Mouse (Mus musculus) cerebellum, postnatal 36 days (tissue): ENCODE data around the gene Tshr.
"Not testable (repeated sequence)": the region's sequence is repeated elsewhere in the genome, so short reads cannot be mapped to it uniquely, and the experiment has no call there.

Experiments used
- DNase-seq, 2 experiments: peaks; one replicate each; pipeline ENCODE4 v3.0.0; 2021 to 2022; ENCODE audit warnings: mixed read lengths in 2 of 2

Tshr gene

DNA sequence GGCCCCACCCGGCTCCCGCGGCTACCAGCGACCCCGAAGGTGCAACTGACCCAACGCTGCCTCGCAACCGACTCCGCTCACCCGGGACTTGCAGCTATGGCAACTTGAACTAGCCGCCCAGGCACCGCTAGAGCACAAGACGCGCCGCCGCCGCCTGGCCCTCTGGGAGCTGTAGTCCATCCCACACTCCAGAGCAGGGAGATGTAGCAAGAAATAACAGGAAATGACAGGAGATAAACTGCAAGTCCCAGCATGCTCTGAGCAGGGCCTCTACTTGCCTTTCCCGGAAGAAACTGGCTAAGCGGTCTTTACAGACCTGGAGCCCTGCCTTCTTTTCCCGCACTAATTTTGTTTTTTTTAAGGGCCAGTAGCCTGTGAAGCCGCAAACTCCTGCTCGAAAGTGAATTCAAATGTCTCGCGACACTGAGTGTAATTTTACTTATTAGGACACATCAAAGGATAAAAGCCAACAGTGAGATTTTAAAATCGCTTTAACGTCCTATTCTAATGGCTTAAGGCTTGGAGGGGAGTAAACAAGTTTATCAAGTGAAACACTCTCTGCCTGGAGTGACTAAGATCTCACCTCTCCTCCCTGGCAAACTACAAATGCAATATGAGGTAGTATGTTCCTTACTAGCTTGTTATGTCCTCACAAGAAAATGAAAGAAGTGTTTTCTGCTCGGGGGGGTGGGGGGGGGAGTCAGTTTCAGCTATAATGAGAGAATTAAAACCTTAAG is at the start of gene Tshr, which contains the start of gene Cep128:
Gene Tshr (plus strand): TSS at position 283 of the 737 bp plus-strand sequence.
Gene Cep128 (minus strand): TSS at position 129 of the 737 bp plus-strand sequence.
- peak; percentile 89 to 91 for DNase-seq

- not testable (repeated sequence) for DNase-seq
Measured at GRCm38 (mm10) chr12:91338656-91339055, 45.7 kb upstream of the Tshr start.

- no peak for DNase-seq
Measured at GRCm38 (mm10) chr12:91353783-91354182, 30.6 kb upstream of the Tshr start.

GRCm38 (mm10) chr12:91369173-91369572 is 15.2 kb upstream of the Tshr start:
- no peak for DNase-seq

- DNase-seq, result peak in 1 of 2 experiments; percentile 17
Measured at GRCm38 (mm10) chr12:91383516-91384264, 673 bp upstream of the Tshr start.

DNA sequence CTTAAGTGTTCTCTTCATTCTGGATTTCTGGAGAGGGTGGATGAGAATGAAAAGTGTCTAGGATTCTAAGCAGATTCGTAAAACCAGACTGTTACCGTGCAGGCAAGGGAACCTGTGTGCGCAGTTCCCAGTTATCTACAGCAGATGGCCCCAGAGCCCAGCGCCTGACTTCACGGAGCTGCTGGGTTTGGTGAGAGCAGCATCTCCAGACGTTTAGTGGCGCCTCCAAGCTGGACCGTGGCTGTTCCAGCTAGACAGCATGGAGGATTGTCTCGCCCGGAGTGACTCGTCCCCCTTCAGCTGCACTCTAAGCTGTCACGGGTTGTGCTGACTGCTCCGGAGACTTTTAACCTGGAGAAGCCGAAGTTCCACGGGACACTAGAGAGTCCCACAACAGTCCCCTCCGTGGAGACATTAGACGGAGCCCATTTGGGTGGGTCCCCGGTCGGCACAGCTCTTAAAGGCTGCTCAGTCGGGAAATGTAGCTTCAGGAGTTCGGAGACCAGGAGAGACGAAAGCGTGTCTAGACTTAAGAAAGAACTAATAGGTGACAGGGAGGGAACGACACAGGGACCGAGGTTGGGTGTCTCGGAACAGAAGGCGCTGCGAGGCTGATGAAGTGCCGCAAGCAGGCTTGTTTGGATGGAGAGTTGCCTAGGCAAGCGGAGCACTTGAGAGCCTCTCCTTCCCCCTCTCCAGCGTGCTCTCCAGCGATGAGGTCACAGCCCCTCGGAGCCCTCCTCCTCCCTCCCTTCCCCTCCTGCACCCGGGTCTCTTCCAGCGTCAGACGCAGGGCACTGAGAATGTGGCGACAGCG is 16.1 kb downstream of the Tshr start:
- DNase-seq, result peak; percentile 67 to 73

DNA sequence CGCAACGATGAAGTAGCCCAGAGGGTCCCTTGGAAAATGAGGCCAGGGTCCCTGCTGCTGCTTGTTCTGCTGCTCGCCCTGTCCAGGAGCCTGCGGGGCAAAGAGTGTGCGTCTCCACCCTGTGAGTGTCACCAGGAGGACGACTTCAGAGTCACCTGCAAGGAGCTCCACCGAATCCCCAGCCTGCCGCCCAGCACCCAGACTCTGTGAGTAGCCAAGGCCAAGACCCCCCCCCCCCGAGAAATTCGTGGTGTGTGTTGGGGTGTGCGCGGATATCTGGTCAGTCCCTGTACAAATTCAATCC is 16.6 kb downstream of the Tshr start:
- no peak for DNase-seq

DNA sequence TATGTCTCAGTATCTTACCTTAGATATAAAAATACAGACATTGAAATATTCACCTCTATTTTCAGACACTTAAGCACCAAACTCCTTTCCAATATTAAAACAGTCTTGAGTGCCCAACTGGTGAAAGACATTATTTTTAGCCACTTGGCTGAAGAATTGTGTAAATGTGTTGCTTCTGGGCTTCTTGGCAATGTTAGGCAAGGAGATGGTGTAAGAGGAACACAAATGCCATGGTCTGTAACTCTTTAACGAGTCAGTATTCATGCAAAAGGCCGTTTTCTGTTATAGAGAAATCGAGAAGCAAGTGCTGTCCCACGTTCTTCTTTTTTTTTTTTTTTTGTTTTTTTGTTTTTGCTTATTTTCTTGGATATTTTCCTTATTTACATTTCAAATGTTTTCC is 25.9 kb downstream of the Tshr start:
- no peak for DNase-seq

DNA sequence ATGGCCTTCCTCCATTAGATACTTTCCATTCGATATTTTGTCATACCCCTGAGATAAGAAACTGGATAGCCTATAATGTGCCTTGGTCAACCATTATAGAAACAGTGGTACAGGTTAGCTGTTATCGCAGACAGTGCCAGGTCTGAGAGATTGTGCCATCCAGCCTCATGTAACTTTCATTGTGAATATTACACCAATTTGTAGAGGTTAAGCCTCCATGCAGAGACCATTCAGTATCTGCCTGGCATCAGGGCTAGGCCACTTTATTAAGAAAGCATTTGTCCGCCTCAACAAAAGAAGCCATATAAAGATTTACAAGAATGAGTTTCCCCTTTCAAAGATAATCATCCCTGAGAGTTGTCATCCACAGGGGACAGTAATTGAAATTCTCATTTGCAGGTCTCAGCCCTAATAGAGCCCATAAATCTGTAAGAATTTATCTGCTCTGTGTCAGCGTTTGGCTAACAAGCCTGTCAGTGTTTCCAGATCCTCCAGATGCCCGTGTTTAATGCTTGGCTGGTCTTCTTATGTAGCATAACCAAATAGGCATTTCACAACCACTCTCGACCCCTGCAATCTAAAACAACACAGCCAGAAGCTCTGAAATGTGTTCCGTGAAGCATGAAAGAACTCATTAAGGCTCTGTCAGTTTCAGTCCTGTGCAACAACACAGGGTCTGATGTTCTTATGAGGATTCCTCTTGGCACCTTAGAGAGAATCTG is 28.3 kb downstream of the Tshr start:
- no peak for DNase-seq

- no peak for DNase-seq
Measured at GRCm38 (mm10) chr12:91415112-91415511, 30.7 kb downstream of the Tshr start.

DNA sequence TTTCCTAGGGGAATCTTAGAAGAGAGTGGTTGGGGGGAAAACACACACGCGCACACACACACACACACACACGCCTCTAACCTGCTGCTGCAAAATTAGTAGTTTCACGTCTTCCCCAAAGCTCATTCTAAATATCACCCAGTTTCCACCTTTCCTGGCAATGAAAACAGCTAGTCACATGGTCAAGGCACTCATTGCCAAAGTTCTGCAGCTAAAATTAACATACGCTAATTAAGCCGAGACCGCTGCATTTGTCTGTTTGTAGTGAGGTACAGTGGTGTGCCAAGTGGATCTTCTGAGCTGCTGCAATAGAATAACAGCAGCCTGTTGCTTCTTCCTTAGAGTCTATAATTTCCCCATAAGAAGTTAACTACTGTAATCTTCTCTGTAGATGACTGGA is 32.5 kb downstream of the Tshr start:
- no peak for DNase-seq

GRCm38 (mm10) chr12:91418791-91419190 is 34.4 kb downstream of the Tshr start:
- peak; percentile 49 to 53 for DNase-seq

DNA sequence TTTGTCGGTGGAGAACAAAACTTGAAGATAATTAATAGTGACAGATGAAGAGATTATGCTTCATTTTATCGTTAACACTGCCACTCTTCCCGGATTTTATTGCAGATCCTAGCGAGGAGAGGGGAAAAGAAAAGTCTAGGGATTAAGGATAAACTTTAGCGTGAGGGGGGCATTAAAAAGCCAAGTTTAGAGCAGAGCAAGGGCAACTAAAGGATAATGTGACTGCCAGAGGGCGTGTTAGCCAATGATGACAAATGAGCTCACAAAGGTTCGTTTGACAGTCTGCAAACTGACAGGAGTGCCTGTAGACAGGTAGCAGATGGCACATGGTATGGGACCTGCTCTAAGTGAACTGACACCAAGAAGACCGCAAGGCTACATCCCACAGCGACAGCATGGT is 36.9 kb downstream of the Tshr start:
- DNase-seq, result no peak

GRCm38 (mm10) chr12:91423125-91423820 is 38.9 kb downstream of the Tshr start:
- DNase-seq, result peak in 1 of 2 experiments; percentile 14

GRCm38 (mm10) chr12:91426499-91426898 is 42.1 kb downstream of the Tshr start:
- no peak for DNase-seq

GRCm38 (mm10) chr12:91427129-91427528 is 42.8 kb downstream of the Tshr start:
- DNase-seq, result no peak

DNA sequence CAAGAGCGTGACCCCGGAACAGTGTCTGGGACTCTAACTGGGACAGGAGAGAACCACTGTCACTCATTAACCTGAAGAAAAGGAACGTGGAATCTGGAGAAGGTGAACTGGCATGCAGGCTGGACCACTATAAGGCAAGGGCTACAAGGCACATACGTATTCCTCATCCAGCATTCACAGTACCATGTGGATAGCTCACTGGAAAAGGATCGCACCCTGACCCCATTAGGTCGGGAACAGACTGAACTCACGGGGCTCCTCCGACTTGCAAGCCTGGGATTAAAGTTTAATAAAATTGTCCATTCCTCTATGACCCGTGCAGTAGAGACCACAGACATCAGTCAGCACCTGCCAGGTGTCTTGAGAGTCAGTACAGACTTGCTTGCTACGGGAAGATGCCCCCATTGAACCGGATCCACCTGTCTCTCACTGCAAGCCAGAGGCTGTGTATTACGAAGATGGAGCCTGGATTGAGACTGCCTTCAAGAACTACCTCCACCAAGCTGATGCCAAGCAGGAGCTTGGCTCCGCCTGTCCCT is 97.9 kb downstream of the Tshr start:
- DNase-seq, result no peak

DNA sequence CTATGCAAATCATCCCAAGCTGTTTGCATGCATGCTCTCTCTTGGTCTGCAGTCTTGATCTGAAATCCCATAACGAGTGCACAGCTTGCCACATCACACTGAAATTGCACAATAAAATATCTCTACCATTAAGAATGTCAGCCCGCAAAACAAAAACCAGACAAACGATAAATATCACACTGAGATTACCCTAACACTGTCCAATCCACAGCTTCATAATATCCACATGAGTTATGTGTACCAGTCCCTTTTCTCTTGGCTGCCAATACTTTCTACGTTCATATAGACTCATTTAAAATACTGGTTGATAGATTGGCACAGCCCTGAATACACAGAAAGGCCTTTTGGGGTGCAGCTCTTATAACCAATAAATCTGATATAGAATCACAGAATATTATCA is 102.0 kb downstream of the Tshr start:
- no peak for DNase-seq

- DNase-seq, result no peak
Measured at GRCm38 (mm10) chr12:91488406-91488805, 104.0 kb downstream of the Tshr start.

- no peak for DNase-seq
Measured at GRCm38 (mm10) chr12:91495497-91496225, 111.3 kb downstream of the Tshr start.

- DNase-seq, result no peak
Measured at GRCm38 (mm10) chr12:91496226-91496558, 111.8 kb downstream of the Tshr start.
